Mouse (Mus musculus): ENCODE measurements around the gene Ptprq. TPM values are rescaled to one million over a fixed set of nuclear protein-coding genes. Genes with fewer than 3 reads are reported as not detected.

Gene Ptprq
- polyA plus RNA-seq, 1 experiment from 2014 or later: 0.04 TPM

GRCm38 (mm10) chr10:107601371-107601770 lies 118.5 kb downstream of the Ptprq start:
- no peak for DNase-seq (ENCODE audit: extremely low spot score, low spot score)
- no peaks in the 10 kb centered on the region for H3K4me1 ChIP-seq
- no peaks in the 10 kb centered on the region for H3K9me3 ChIP-seq
- 91% methylated on average over 6 of the region's 6 CpGs for WGBS
- no peaks in the 10 kb centered on the region for H3K36me3 ChIP-seq (replicated peaks)
- H3K27me3 ChIP-seq (ENCODE audit: poor library complexity, severe bottlenecking): no peaks in the 10 kb centered on the region
- H3K27ac ChIP-seq: no peak overlapping the region
- H3K4me3 ChIP-seq: no peak overlapping the region

GRCm38 (mm10) chr10:107583360-107583759 lies 136.5 kb downstream of the Ptprq start:
- H3K27ac ChIP-seq: no peak overlapping the region
- no peak for DNase-seq (ENCODE audit: extremely low spot score, low spot score)
- H3K4me3 ChIP-seq: no peak overlapping the region
- no peaks in the 10 kb centered on the region for H3K36me3 ChIP-seq (replicated peaks)
- H3K9me3 ChIP-seq: no peaks in the 10 kb centered on the region
- H3K4me1 ChIP-seq: no peaks in the 10 kb centered on the region
- H3K27me3 ChIP-seq (ENCODE audit: poor library complexity, severe bottlenecking): no peaks in the 10 kb centered on the region
- 88% methylated on average over 5 of the region's 5 CpGs for WGBS

- Histone ChIP-seq H3K27me3 (ENCODE audit: poor library complexity, severe bottlenecking) (no peaks in the 10 kb centered on the region), H3K9me3 (no peaks in the 10 kb centered on the region), H3K4me1 (no peaks in the 10 kb centered on the region), H3K36me3 (replicated peaks) (no peaks in the 10 kb centered on the region), H3K4me3 (no peak overlapping the region), H3K27ac (no peak overlapping the region)
- DNase-seq (ENCODE audit: extremely low spot score, low spot score): no peak
- WGBS: 73% methylated on average over 3 of the region's 3 CpGs
Measured at GRCm38 (mm10) chr10:107569044-107569443, 150.8 kb downstream of the Ptprq start.

- Histone ChIP-seq H3K27me3 (ENCODE audit: poor library complexity, severe bottlenecking) (no peaks in the 10 kb centered on the region), H3K9me3 (no peaks in the 10 kb centered on the region), H3K4me3 (no peak overlapping the region), H3K36me3 (replicated peaks) (no peaks in the 10 kb centered on the region), H3K27ac (no peak overlapping the region), H3K4me1 (no peaks in the 10 kb centered on the region)
- WGBS: 91% methylated on average over 4 of the region's 4 CpGs
- no peak for DNase-seq (ENCODE audit: extremely low spot score, low spot score)
Measured at GRCm38 (mm10) chr10:107568261-107568660, 151.6 kb downstream of the Ptprq start.

- Histone ChIP-seq H3K27ac (no peak overlapping the region), H3K4me1 (peaks cover 6% of the 10 kb centered on the region), H3K36me3 (replicated peaks) (no peaks in the 10 kb centered on the region), H3K27me3 (ENCODE audit: poor library complexity, severe bottlenecking) (no peaks in the 10 kb centered on the region), H3K4me3 (no peak overlapping the region), H3K9me3 (no peaks in the 10 kb centered on the region)
- WGBS: 27% methylated on average over 13 of the region's 13 CpGs
- no peak for DNase-seq (ENCODE audit: extremely low spot score, low spot score)
Measured at GRCm38 (mm10) chr10:107562875-107563274, 157.0 kb downstream of the Ptprq start.

GRCm38 (mm10) chr10:107560881-107561280 lies 159.0 kb downstream of the Ptprq start:
- DNase-seq (ENCODE audit: extremely low spot score, low spot score): no peak
- H3K4me1 ChIP-seq: peaks cover 6% of the 10 kb centered on the region
- H3K4me3 ChIP-seq: no peak overlapping the region
- no peak overlapping the region for H3K27ac ChIP-seq
- H3K36me3 ChIP-seq (replicated peaks): no peaks in the 10 kb centered on the region
- no peaks in the 10 kb centered on the region for H3K9me3 ChIP-seq
- H3K27me3 ChIP-seq (ENCODE audit: poor library complexity, severe bottlenecking): no peaks in the 10 kb centered on the region

- Histone ChIP-seq H3K27me3 (ENCODE audit: poor library complexity, severe bottlenecking) (no peaks in the 10 kb centered on the region), H3K4me3 (no peak overlapping the region), H3K4me1 (peaks cover 9% of the 10 kb centered on the region), H3K36me3 (replicated peaks) (no peaks in the 10 kb centered on the region), H3K27ac (no peak overlapping the region), H3K9me3 (no peaks in the 10 kb centered on the region)
- DNase-seq (ENCODE audit: extremely low spot score, low spot score): no peak
- WGBS: 49% methylated on average over 1 of the region's 1 CpGs
Measured at GRCm38 (mm10) chr10:107543026-107543425, 176.8 kb downstream of the Ptprq start.

- no peaks in the 10 kb centered on the region for H3K27me3 ChIP-seq (ENCODE audit: poor library complexity, severe bottlenecking)
- no peaks in the 10 kb centered on the region for H3K36me3 ChIP-seq (replicated peaks)
- 66% methylated on average over 1 of the region's 1 CpGs for WGBS
- H3K27ac ChIP-seq: no peak overlapping the region
- no peaks in the 10 kb centered on the region for H3K4me1 ChIP-seq
- no peaks in the 10 kb centered on the region for H3K9me3 ChIP-seq
- H3K4me3 ChIP-seq: no peak overlapping the region
- no peak for DNase-seq (ENCODE audit: extremely low spot score, low spot score)
Measured at GRCm38 (mm10) chr10:107528758-107529157, 191.1 kb downstream of the Ptprq start.

- no peaks in the 10 kb centered on the region for H3K27me3 ChIP-seq (ENCODE audit: poor library complexity, severe bottlenecking)
- 89% methylated on average over 5 of the region's 5 CpGs for WGBS
- no peaks in the 10 kb centered on the region for H3K4me1 ChIP-seq
- no peaks in the 10 kb centered on the region for H3K36me3 ChIP-seq (replicated peaks)
- H3K9me3 ChIP-seq: no peaks in the 10 kb centered on the region
- H3K4me3 ChIP-seq: no peak overlapping the region
- no peak overlapping the region for H3K27ac ChIP-seq
- no peak for DNase-seq (ENCODE audit: extremely low spot score, low spot score)
Measured at GRCm38 (mm10) chr10:107519216-107519615, 200.6 kb downstream of the Ptprq start.

- Histone ChIP-seq H3K36me3 (replicated peaks) (no peaks in the 10 kb centered on the region), H3K27me3 (ENCODE audit: poor library complexity, severe bottlenecking) (no peaks in the 10 kb centered on the region), H3K27ac (no peak overlapping the region), H3K4me1 (no peaks in the 10 kb centered on the region), H3K9me3 (no peaks in the 10 kb centered on the region), H3K4me3 (no peak overlapping the region)
- no peak for DNase-seq (ENCODE audit: extremely low spot score, low spot score)
- 89% methylated on average over 7 of the region's 7 CpGs for WGBS
Measured at GRCm38 (mm10) chr10:107516641-107517040, 203.2 kb downstream of the Ptprq start.

GRCm38 (mm10) chr10:107514735-107515134 lies 205.1 kb downstream of the Ptprq start:
- Histone ChIP-seq H3K27ac (no peak overlapping the region), H3K4me1 (no peaks in the 10 kb centered on the region), H3K36me3 (replicated peaks) (no peaks in the 10 kb centered on the region), H3K4me3 (no peak overlapping the region), H3K9me3 (no peaks in the 10 kb centered on the region), H3K27me3 (ENCODE audit: poor library complexity, severe bottlenecking) (no peaks in the 10 kb centered on the region)
- WGBS: 81% methylated on average over 7 of the region's 7 CpGs
- DNase-seq (ENCODE audit: extremely low spot score, low spot score): no peak

- Histone ChIP-seq H3K36me3 (replicated peaks) (no peaks in the 10 kb centered on the region), H3K4me3 (no peak overlapping the region), H3K27me3 (ENCODE audit: poor library complexity, severe bottlenecking) (no peaks in the 10 kb centered on the region), H3K4me1 (no peaks in the 10 kb centered on the region), H3K9me3 (no peaks in the 10 kb centered on the region), H3K27ac (no peak overlapping the region)
- WGBS: 81% methylated on average over 2 of the region's 2 CpGs
- no peak for DNase-seq (ENCODE audit: extremely low spot score, low spot score)
Measured at GRCm38 (mm10) chr10:107506397-107506796, 213.5 kb downstream of the Ptprq start.

GRCm38 (mm10) chr10:107503430-107503829 lies 216.4 kb downstream of the Ptprq start:
- Histone ChIP-seq H3K27me3 (ENCODE audit: poor library complexity, severe bottlenecking) (no peaks in the 10 kb centered on the region), H3K4me3 (no peak overlapping the region), H3K4me1 (no peaks in the 10 kb centered on the region), H3K9me3 (no peaks in the 10 kb centered on the region), H3K27ac (no peak overlapping the region), H3K36me3 (replicated peaks) (no peaks in the 10 kb centered on the region)
- WGBS: 89% methylated on average over 4 of the region's 4 CpGs
- no peak for DNase-seq (ENCODE audit: extremely low spot score, low spot score)

- Histone ChIP-seq H3K27me3 (ENCODE audit: poor library complexity, severe bottlenecking) (no peaks in the 10 kb centered on the region), H3K9me3 (no peaks in the 10 kb centered on the region), H3K27ac (no peak overlapping the region), H3K4me1 (no peaks in the 10 kb centered on the region), H3K36me3 (replicated peaks) (no peaks in the 10 kb centered on the region), H3K4me3 (no peak overlapping the region)
- 96% methylated on average over 7 of the region's 7 CpGs for WGBS
- DNase-seq (ENCODE audit: extremely low spot score, low spot score): no peak
Measured at GRCm38 (mm10) chr10:107502193-107502592, 217.7 kb downstream of the Ptprq start.
